Mouse (Mus musculus) right cerebral cortex, postnatal 4 days (tissue): ENCODE data around the gene Rerg.

ENCODE experiments used
- DNase-seq: peaks from one replicate; pipeline ENCODE4 v3.0.0-alpha.2; 2022

The Rerg gene

GRCm38 (mm10) chr6:137170226-137170625 is at the start of gene Rerg:
Gene Rerg (minus strand): TSS chr6:137170497.
- DNase-seq = no peak

GRCm38 (mm10) chr6:137217841-137218463 is 47.7 kb upstream of the Rerg start:
- no peak for DNase-seq

GRCm38 (mm10) chr6:137211441-137211840 is 41.1 kb upstream of the Rerg start:
- DNase-seq = no peak

- no peak for DNase-seq
Measured at GRCm38 (mm10) chr6:137210991-137211390, 40.7 kb upstream of the Rerg start.

- peak; percentile 63 for DNase-seq
Measured at GRCm38 (mm10) chr6:137209992-137210391, 39.7 kb upstream of the Rerg start.

GRCm38 (mm10) chr6:137207126-137207525 is 36.8 kb upstream of the Rerg start:
- DNase-seq = no peak

- no peak for DNase-seq
Measured at GRCm38 (mm10) chr6:137205662-137206400, 35.5 kb upstream of the Rerg start.

- no peak for DNase-seq
Measured at GRCm38 (mm10) chr6:137202661-137203060, 32.4 kb upstream of the Rerg start.

- DNase-seq = no peak
Measured at GRCm38 (mm10) chr6:137201578-137201977, 31.3 kb upstream of the Rerg start.

- no peak for DNase-seq
Measured at GRCm38 (mm10) chr6:137201166-137201565, 30.9 kb upstream of the Rerg start.

GRCm38 (mm10) chr6:137192063-137192462 is 21.8 kb upstream of the Rerg start:
- no peak for DNase-seq

GRCm38 (mm10) chr6:137191026-137191425 is 20.7 kb upstream of the Rerg start:
- no peak for DNase-seq

GRCm38 (mm10) chr6:137190577-137190976 is 20.3 kb upstream of the Rerg start:
- no peak for DNase-seq

GRCm38 (mm10) chr6:137188375-137188926 is 18.2 kb upstream of the Rerg start:
- no peak for DNase-seq

- no peak for DNase-seq
Measured at GRCm38 (mm10) chr6:137187426-137187825, 17.1 kb upstream of the Rerg start.

- no peak for DNase-seq
Measured at GRCm38 (mm10) chr6:137180636-137181035, 10.3 kb upstream of the Rerg start.

GRCm38 (mm10) chr6:137180115-137180514 is 9.8 kb upstream of the Rerg start:
- no peak for DNase-seq

GRCm38 (mm10) chr6:137179026-137179425 is 8.7 kb upstream of the Rerg start:
- DNase-seq = no peak

- DNase-seq = no peak
Measured at GRCm38 (mm10) chr6:137170646-137171045, 349 bp upstream of the Rerg start.

- peak; percentile 99 for DNase-seq
Measured at GRCm38 (mm10) chr6:137169171-137169968, 927 bp downstream of the Rerg start.

- no peak for DNase-seq
Measured at GRCm38 (mm10) chr6:137166843-137167242, 3.5 kb downstream of the Rerg start.

- DNase-seq = no peak
Measured at GRCm38 (mm10) chr6:137163571-137163970, 6.7 kb downstream of the Rerg start.

GRCm38 (mm10) chr6:137163061-137163460 is 7.2 kb downstream of the Rerg start:
- DNase-seq = no peak
